Mouse (Mus musculus): Measurements from ENCODE around the gene Emp2. TPM values are rescaled to one million over a fixed set of nuclear protein-coding genes. Genes with fewer than 3 reads are reported as not detected.
"Not testable (repeated sequence)": the region's sequence is repeated elsewhere in the genome, so short reads cannot be mapped to it uniquely, and the experiment has no call there.

The Emp2 gene
- total RNA-seq, 4 experiments from 2014 or later: 32.6 to 40.9 (median 37.7) TPM

DNA sequence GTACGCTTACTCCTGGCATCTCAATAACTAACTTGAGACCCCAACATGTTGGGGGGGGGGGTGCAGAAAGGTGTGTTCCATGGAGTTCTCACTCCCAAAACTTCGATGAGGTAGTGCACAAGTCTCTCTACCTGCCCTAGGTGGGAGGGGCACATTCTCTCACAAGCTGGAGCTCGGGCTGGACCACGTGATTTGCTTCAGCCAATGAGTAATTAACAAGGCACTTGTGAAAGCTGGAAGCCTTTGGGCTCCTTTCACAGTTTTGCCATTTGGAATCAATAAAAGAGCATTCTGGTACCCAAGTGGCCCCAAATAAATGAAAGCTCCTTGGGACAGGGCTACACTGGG, 3.4 kb upstream of the Emp2 start:
- no peak for DNase-seq (ENCODE audit: low spot score)

DNA sequence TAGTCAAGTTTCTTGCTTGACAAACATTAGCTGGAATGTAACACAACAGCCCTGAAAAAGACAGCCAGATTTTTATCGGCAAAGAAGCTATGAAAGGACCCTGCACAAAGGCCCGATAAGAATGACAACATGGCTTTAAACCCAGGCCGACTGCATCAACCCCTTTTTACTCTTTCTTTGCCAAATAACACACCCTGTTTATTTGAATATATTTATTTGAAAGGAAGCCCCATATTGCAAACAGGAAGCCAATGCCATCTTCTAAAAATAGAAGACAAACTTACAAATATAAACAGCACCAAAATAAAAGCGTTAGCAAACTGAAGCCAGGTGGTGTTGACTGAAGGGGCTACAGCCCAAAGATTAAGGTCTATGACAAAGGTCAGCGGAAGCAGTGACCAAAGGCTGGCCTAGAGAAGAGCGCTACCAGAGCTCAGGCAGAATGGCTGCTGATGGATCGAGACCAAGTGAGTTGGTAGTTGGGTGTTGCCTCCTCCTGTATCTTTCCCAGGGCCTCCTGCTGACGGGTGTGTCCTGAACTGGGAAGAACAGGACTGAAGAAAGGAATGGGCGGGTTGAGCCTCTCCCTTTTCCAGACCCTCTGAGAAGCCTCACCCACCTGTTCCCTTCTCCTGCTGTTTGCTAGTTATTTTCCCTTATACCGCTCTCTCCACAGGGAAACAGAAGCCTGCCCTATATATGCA, 2.9 kb upstream of the Emp2 start:
- no peak for DNase-seq (ENCODE audit: low spot score)

DNA sequence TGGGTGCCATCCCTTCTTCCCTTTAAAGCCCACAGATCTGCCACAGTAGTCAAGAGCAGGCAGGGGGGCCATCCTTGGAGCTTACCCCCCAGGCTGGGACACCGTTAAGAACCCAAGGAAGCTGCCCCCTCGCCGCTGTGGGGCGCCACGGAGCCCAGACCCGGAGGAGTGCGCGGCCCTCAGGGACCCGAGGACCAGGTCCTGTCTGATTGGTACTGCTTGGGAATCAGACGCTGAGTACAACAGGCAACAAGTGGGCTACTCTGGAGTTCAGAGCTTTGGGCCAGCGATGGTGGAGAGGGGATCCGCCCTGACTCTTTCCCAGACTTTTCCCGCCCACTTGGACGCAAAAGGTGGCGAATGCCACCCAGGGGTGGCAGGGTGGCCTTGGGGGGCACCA, 542 bp downstream of the Emp2 start:
- no peak for DNase-seq (ENCODE audit: low spot score)

DNA sequence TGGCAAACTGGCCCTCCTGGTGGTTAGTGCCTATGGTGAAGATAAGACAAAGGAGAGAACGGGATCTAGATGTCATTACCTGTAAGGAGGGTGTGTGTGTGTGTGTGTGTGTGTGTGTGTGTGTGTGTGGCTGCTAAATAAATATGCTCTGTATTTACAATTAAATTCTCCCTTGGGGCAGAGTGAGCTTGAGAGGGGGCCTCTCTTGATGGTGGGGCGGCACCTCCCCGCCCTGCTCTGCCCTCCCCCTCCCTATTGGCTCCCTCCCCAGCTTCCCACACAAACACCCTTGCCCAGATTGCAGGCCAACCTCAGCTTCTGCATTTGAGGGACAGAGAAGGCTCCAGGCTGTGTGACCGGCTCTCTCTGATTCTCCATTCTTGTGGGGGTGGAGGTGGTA, 1.8 kb downstream of the Emp2 start:
- no peak for DNase-seq (ENCODE audit: low spot score)

- DNase-seq (ENCODE audit: low spot score): peak; percentile 32
These were observed 2.7 kb downstream of the Emp2 start for GRCm38 (mm10) chr16:10311086-10311485.

GRCm38 (mm10) chr16:10310507-10310906, 3.3 kb downstream of the Emp2 start:
- DNase-seq (ENCODE audit: low spot score): peak; percentile 48

- DNase-seq (ENCODE audit: low spot score): no peak
These were observed 6.4 kb downstream of the Emp2 start for GRCm38 (mm10) chr16:10307351-10307750.

GRCm38 (mm10) chr16:10306101-10306500, 7.7 kb downstream of the Emp2 start:
- DNase-seq (ENCODE audit: low spot score): no peak

DNA sequence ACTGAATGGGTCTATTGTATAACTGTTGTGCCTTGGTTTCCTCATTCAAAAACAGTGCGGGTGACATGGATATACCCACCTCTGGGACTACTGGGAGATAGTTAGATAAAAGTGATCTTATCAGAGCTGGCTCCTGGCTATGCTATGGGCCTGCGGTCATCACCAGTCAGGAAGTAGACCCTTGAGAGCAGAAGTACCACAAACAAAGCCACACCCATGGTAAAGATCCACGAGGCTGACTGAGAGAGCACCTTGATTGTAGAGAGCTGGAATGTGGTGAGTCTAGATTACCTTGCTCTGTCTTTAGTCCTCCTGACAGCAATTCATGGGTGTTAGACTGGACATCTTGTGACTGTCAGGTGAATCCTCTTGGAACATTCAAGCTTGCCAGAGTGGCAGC, 12.4 kb downstream of the Emp2 start:
- DNase-seq (ENCODE audit: low spot score): no peak

GRCm38 (mm10) chr16:10300231-10301186, 13.3 kb downstream of the Emp2 start:
- no peak for DNase-seq (ENCODE audit: low spot score)

DNA sequence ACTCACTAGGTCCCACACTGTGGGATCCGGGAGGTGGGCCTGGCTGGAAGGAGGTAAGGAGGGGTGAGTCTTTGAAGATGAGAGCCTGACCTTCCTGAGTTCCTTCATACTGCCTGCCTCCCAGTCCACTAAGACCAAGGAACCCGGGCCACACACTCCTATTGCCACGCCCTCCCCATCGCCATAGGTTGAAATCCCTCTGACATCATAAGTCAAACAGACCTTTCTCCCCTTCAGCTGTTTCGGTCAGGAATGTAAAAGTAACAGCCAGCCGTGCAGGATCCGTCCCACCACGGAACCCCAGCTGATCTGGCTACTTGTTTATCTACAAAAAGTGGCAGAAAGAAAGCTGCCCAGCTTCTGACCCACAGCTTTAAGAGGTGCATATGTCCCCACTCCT, 14.1 kb downstream of the Emp2 start:
- DNase-seq (ENCODE audit: low spot score): no peak

DNA sequence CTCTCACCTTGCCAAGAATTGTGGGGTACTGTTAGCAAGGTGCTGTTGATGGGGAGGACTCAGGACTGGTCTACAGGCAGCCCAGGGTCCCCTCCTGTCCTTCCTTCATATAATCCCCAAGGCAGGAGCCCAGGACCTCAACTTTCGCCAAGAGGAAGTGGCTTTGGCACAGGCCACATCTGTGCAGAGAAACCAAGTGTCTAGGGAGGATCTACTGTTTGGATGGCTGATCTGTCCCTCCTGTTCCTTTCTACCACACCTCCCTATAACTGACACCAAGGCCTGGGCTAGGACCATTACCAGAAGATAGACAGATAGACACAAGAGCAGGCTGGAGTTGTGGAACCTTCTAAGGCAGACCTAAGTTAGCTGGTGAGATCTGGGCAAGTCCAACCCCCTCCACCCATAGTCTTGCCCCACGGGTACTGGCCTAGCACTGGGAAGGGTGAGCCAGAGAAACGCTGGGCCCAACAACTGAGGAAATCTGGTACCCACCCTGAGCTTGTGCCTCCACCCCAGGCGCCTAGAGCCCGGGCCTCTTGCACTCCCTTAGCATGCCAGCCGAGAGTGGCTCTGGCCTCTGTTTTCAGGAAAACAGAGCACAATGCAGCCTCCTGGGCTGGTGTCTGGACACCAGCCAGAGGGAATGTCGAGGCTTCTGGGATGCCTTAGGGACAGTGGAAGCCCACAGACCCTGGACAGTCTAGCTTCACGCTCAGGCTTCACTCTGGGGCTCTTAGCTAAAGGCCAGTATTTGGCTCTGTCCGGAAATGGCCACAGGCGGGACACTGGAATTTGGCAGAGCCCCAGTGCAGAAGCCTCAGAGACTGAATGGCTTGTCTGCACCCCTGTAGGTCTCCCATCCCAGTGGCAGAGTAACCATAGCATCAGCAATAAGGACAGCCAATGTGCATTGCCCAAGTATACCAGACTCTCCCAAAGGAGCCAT, 15.8 kb downstream of the Emp2 start:
- peak; percentile 15 for DNase-seq (ENCODE audit: low spot score)

GRCm38 (mm10) chr16:10288115-10288514, 25.7 kb downstream of the Emp2 start:
- no peak for DNase-seq (ENCODE audit: low spot score)

- DNase-seq (ENCODE audit: low spot score): peak; percentile 19
These were observed 27.1 kb downstream of the Emp2 start for GRCm38 (mm10) chr16:10286513-10287268.

GRCm38 (mm10) chr16:10281890-10282289, 31.9 kb downstream of the Emp2 start:
- DNase-seq (ENCODE audit: low spot score): no peak

- peak; percentile 81 for DNase-seq (ENCODE audit: low spot score)
These were observed 33.3 kb downstream of the Emp2 start for GRCm38 (mm10) chr16:10280286-10280951.

DNA sequence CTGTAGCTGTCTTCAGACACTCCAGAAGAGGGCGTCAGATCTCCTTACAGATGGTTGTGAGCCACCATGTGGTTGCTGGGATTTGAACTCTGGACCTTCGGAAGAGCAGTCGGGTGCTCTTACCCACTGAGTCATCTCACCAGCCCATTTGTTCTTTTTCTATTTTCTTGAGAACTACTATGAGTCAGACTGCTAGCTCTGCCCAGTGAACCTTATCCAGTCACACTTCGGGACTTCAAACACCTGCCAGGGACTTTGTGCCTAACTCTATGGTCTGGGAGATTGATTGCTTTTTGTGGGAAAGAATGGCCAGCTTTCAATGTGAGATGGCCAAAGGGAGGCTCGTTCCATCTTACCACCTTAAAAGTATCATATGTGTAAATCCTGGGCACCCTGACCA, 37.0 kb downstream of the Emp2 start:
- DNase-seq (ENCODE audit: low spot score): not testable (repeated sequence)

GRCm38 (mm10) chr16:10274465-10274864, 39.3 kb downstream of the Emp2 start:
- no peak for DNase-seq (ENCODE audit: low spot score)

DNA sequence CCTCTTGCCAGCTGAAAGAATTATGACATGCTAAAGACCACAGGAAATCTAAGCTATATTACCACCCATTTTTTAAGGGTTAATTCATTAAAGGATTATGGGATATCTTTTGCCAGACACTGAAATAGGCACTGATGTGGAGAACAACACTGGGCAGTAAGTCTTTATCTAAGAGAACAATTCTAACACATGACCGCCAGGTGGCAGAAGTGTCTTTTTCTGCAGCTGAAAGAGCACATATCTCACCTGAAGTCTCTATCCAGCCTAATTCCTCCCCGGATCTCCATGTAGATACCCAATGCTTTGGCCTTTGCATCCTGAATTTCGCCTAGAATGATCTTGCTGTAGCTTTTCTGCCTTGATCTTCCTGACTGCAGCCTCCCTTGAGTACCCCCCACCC, 41.5 kb downstream of the Emp2 start:
- peak; percentile 20 for DNase-seq (ENCODE audit: low spot score)

DNA sequence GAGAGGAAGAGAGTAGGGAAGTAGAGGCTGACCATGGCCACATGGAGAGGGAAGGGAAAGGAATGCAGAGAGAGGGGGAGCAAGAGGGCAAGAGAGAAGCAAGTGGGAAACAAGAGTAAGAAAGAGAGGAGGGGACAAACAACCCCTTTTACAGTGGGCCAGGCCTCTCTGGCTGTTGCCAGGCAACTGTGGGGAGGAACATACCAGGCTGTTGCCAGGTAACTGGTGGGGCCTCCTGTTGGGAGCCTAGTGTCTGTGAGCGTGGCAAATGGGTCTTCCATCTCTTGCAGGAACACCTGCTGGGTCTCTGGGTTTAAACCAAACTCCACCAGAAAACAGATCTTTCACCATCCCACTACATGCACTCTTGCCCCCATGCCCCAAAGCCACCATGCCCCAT, 59.8 kb downstream of the Emp2 start:
- DNase-seq (ENCODE audit: low spot score): no peak

- DNase-seq (ENCODE audit: low spot score): no peak
These were observed 77.2 kb downstream of the Emp2 start for GRCm38 (mm10) chr16:10236601-10237000.

Data from heart, adult 8-10 months (tissue).